Mouse (Mus musculus): ENCODE results near the gene Armc5. TPM values are rescaled to one million over a fixed set of nuclear protein-coding genes. Genes with fewer than 3 reads are reported as not detected.

Gene Armc5
- 24.7 and 57.1 TPM in 2 replicates for polyA plus RNA-seq (2012; rRNA removed)

DNA sequence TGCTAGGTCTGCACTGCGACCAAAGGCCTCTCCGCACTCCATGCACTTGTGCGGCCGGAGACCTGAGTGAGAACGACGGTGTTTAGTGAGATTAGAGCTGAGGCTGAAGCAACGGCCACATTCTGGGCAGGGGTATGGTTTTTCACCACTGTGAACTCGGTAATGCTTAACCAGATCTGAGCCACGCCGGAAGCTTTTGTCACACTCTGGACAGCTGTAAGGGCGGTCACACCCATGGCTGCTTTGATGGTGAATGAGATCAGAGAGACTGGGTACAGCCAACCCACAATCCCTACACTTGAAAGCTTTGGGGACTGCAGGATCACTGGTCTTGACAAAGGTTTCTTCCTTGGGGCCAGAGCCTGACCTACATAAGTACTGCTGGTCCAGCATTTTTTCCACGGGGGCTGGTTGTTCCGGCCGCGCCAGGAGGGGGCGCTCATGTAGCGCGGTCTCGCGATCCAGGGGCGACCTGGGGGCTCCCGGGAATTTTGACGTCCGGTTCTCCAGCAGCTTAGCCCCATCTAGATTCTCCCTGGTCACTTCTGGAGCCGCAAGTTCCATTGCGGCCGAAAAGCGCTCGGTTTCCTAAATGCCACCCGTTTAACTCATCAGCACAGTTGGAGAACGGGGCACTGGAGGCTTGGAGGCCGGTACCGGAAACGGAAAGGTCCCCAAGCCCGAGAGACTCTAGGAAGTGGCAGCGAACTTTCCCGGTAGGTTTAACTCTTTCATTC lies at the start of gene Armc5:
Armc5 (plus strand) TSS at position 487 of the 737 bp plus-strand sequence.
- H3K27me3 ChIP-seq (ENCODE audit: control insufficient read depth, insufficient read depth, low read length): no peaks in the 10 kb centered on the region
- H3K4me3 ChIP-seq (ENCODE audit: low read depth, low read length): peak within 1 kb of the TSS; percentile 84
- TF ChIP-seq CTCF (IDR thresholded peaks at IDR 0.05; ENCODE audit: extremely low read depth, insufficient read length, insufficient replicate concordance, low read depth, low read length) (peak; percentile 91), POLR2A (IDR thresholded peaks at IDR 0.05; ENCODE audit: low read depth, low read length) (no peak)
- peaks cover 20% of the 10 kb centered on the region for H3K36me3 ChIP-seq (ENCODE audit: control insufficient read depth, insufficient read depth, low read length)
- WGBS: 18% methylated on average over 37 of the region's 37 CpGs
- H3K27ac ChIP-seq (ENCODE audit: insufficient read depth, low read depth, low read length): peak within 1 kb of the TSS; percentile 99
- peaks cover 11% of the 10 kb centered on the region for H3K4me1 ChIP-seq (ENCODE audit: control insufficient read depth, insufficient read depth, insufficient read length, low read length)

DNA sequence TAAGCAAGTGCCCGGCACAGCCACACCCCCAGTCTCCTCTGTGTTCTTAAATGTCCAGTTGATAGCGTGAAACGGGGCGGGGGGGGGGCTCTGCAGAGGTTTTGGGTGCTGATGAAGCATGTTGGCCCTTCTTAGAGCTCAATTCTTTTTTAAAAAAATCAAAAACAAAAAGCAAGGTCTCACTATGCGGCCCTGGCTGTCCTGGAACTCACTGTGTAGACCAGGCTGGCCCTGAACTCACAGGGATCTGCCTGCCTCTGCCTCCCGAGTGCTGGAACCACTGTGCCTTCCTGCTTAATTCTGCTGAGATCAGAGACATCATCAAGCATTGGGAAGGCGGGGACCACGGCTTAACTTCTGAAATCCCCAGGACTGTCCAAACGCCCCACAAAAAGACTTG lies 35.5 kb upstream of the Armc5 start:
- H3K4me1 ChIP-seq (ENCODE audit: control insufficient read depth, insufficient read depth, insufficient read length, low read length): peaks cover 8% of the 10 kb centered on the region

DNA sequence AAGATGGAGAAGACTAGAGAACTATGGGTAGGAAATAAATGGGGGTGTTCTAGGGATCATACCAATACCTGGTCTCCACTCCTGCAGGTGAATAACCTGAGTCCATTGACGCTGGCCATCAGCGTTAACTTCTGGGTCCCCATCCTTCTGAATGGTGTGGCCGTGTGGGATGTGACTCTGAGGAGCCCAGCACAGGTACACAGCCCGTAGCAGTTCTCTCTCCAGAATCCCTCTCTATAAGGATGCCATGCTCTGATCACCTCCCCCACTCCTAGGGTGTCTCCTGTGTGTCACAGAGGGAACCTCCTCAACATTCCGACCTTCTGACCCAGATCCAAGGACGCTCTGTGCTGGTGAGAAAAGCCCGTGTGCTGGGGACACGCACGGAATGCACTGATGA lies 34.1 kb upstream of the Armc5 start:
- WGBS: 83% methylated on average over 9 of the region's 9 CpGs
- H3K27ac ChIP-seq (ENCODE audit: insufficient read depth, low read depth, low read length): no peak overlapping the region
- H3K4me3 ChIP-seq (ENCODE audit: low read depth, low read length): no peak overlapping the region
- H3K36me3 ChIP-seq (ENCODE audit: control insufficient read depth, insufficient read depth, low read length): no peaks in the 10 kb centered on the region
- TF ChIP-seq CTCF (IDR thresholded peaks at IDR 0.05; ENCODE audit: extremely low read depth, insufficient read length, insufficient replicate concordance, low read depth, low read length) (no peak), POLR2A (IDR thresholded peaks at IDR 0.05; ENCODE audit: low read depth, low read length) (no peak)
- H3K27me3 ChIP-seq (ENCODE audit: control insufficient read depth, insufficient read depth, low read length): no peaks in the 10 kb centered on the region
- peaks cover 8% of the 10 kb centered on the region for H3K4me1 ChIP-seq (ENCODE audit: control insufficient read depth, insufficient read depth, insufficient read length, low read length)

More for the DNA sequence above, 35.5 kb upstream of the Armc5 start:
- TF ChIP-seq CTCF (IDR thresholded peaks at IDR 0.05; ENCODE audit: extremely low read depth, insufficient read length, insufficient replicate concordance, low read depth, low read length) (no peak), POLR2A (IDR thresholded peaks at IDR 0.05; ENCODE audit: low read depth, low read length) (no peak)
- no peak overlapping the region for H3K27ac ChIP-seq (ENCODE audit: insufficient read depth, low read depth, low read length)
- H3K36me3 ChIP-seq (ENCODE audit: control insufficient read depth, insufficient read depth, low read length): no peaks in the 10 kb centered on the region
- H3K4me3 ChIP-seq (ENCODE audit: low read depth, low read length): no peak overlapping the region
- H3K27me3 ChIP-seq (ENCODE audit: control insufficient read depth, insufficient read depth, low read length): no peaks in the 10 kb centered on the region
- 87% methylated on average over 9 of the region's 9 CpGs for WGBS

DNA sequence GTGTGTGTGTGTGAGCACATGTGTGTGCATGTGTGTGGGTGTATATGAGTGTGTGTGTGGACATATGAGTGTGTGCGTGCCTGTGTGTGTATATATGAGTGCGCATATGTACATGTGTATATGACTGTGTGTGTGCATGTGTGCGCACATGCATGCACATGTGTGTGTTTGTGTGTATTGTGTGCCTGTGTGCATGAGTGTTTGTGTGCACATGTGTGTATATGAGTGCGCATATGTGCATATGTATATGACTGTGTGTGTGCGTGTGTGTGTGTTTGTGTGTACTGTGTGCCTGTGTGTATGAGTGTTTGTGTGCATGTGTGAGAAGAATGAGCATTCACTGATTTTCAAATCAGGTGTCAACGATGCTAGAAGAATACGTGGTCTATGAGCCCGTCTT lies 33.0 kb upstream of the Armc5 start:
- Histone ChIP-seq H3K27ac (ENCODE audit: insufficient read depth, low read depth, low read length) (no peak overlapping the region), H3K36me3 (ENCODE audit: control insufficient read depth, insufficient read depth, low read length) (no peaks in the 10 kb centered on the region), H3K27me3 (ENCODE audit: control insufficient read depth, insufficient read depth, low read length) (no peaks in the 10 kb centered on the region), H3K4me1 (ENCODE audit: control insufficient read depth, insufficient read depth, insufficient read length, low read length) (peaks cover 8% of the 10 kb centered on the region), H3K4me3 (ENCODE audit: low read depth, low read length) (no peak overlapping the region)
- TF ChIP-seq POLR2A (IDR thresholded peaks at IDR 0.05; ENCODE audit: low read depth, low read length): no peak
- no peak for TF ChIP-seq CTCF (IDR thresholded peaks at IDR 0.05; ENCODE audit: extremely low read depth, insufficient read length, insufficient replicate concordance, low read depth, low read length)
- WGBS: 96% methylated on average over 8 of the region's 8 CpGs

DNA sequence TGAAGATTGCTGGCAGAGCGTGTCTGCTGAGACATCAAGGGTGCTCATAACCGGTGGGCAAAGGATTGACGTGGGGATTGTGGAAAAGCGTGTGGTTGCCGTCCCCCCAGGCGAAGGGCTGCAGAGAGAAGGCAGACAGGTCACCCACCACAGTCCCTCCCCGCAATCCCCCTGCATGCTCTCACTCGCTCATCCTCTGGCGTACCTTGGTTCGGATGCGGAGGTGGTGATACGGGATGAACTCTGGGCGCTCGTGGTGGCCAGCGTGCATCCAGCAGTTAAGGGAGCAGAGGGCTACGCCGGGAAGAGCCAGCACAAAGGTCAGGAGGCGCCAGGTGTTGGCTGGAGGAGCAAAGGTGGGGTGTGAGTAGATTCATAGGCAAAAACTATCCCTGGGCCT lies 31.4 kb upstream of the Armc5 start:
- Histone ChIP-seq H3K36me3 (ENCODE audit: control insufficient read depth, insufficient read depth, low read length) (no peaks in the 10 kb centered on the region), H3K4me3 (ENCODE audit: low read depth, low read length) (no peak overlapping the region), H3K4me1 (ENCODE audit: control insufficient read depth, insufficient read depth, insufficient read length, low read length) (peaks cover 8% of the 10 kb centered on the region), H3K27me3 (ENCODE audit: control insufficient read depth, insufficient read depth, low read length) (no peaks in the 10 kb centered on the region), H3K27ac (ENCODE audit: insufficient read depth, low read depth, low read length) (no peak overlapping the region)
- TF ChIP-seq POLR2A (IDR thresholded peaks at IDR 0.05; ENCODE audit: low read depth, low read length): no peak
- TF ChIP-seq CTCF (IDR thresholded peaks at IDR 0.05; ENCODE audit: extremely low read depth, insufficient read length, insufficient replicate concordance, low read depth, low read length): no peak
- 74% methylated on average over 18 of the region's 18 CpGs for WGBS

DNA sequence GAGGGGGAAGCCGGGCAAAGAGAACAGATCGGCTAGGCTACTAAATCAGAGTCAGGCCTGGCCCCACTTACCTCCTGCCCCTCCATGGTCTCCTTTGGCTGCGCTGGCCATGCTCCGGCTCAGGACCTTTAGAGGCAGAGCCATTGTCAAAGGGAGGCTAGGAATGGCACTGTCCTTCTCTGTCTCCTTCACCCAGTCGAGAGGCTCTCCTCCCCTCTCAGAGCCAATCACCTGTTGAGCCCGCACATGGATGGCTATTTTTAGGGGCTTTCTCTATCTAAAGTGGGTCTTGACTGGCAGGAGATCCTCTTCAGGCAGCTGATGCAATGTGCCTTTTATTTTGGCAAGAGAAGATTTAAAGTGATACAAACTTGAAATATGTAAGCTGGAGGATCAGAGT lies 31.0 kb upstream of the Armc5 start, which contains the start of gene Cox6a2:
Cox6a2 (minus strand) TSS at position 236 of the 400 bp plus-strand sequence.
- Histone ChIP-seq H3K27me3 (ENCODE audit: control insufficient read depth, insufficient read depth, low read length) (no peaks in the 10 kb centered on the region), H3K36me3 (ENCODE audit: control insufficient read depth, insufficient read depth, low read length) (no peaks in the 10 kb centered on the region), H3K4me1 (ENCODE audit: control insufficient read depth, insufficient read depth, insufficient read length, low read length) (peaks cover 8% of the 10 kb centered on the region), H3K27ac (ENCODE audit: insufficient read depth, low read depth, low read length) (no peak within 1 kb of the TSS), H3K4me3 (ENCODE audit: low read depth, low read length) (no peak within 1 kb of the TSS)
- TF ChIP-seq CTCF (IDR thresholded peaks at IDR 0.05; ENCODE audit: extremely low read depth, insufficient read length, insufficient replicate concordance, low read depth, low read length): no peak
- 74% methylated on average over 6 of the region's 6 CpGs for WGBS

DNA sequence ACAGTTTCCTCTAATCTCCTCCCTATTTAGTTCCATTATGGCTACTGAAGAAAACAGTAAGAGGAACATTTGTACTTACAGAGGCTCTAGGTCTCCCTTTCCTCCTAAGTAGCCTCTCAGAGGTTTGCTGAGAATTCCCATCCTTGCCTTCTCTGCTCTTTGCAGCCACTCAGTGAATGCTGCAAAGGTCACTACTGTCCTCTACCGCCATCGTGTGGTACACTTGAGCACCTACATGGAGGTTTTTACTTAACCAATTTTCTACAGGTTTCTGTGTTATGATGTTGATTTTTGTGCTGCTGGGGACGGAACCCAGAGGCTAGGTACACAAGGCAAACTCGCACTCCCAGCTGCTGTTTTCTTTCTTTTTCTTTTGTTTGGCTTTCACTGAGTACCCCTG lies 29.0 kb upstream of the Armc5 start:
- WGBS: 6% methylated on average over 4 of the region's 4 CpGs
- peaks cover 8% of the 10 kb centered on the region for H3K4me1 ChIP-seq (ENCODE audit: control insufficient read depth, insufficient read depth, insufficient read length, low read length)
- H3K27ac ChIP-seq (ENCODE audit: insufficient read depth, low read depth, low read length): no peak overlapping the region
- TF ChIP-seq POLR2A (IDR thresholded peaks at IDR 0.05; ENCODE audit: low read depth, low read length) (no peak), CTCF (IDR thresholded peaks at IDR 0.05; ENCODE audit: extremely low read depth, insufficient read length, insufficient replicate concordance, low read depth, low read length) (peak; percentile 81; the same call in 1 of the 2 replicates)
- no peak overlapping the region for H3K4me3 ChIP-seq (ENCODE audit: low read depth, low read length)
- H3K27me3 ChIP-seq (ENCODE audit: control insufficient read depth, insufficient read depth, low read length): no peaks in the 10 kb centered on the region
- H3K36me3 ChIP-seq (ENCODE audit: control insufficient read depth, insufficient read depth, low read length): no peaks in the 10 kb centered on the region
